Mouse (Mus musculus) lung, postnatal 0 days (tissue): ENCODE measurements around the gene Ap3b2. TPM values are rescaled to one million over a fixed set of nuclear protein-coding genes. Genes with fewer than 3 reads are reported as not detected.

ENCODE experiments used
- ATAC-seq: fragments of 200-750 bp; cut with Nextera tagmentation; 2 replicates; pipeline ENCODE4 v1.8.0; 2017; ENCODE audit warnings: moderate library complexity
- DNase-seq: peaks from one replicate; pipeline ENCODE4 v3.0.0-alpha.2; 2016; ENCODE audit warnings: low spot score
- H3K27ac ChIP-seq: fragments of 300-500 bp; sonication (generic); 2 replicates; pipeline ENCODE4 v1.5.1; 2014; ENCODE audit warnings: antibody characterized with exemption, mild to moderate bottlenecking, low read length, mixed read lengths
- H3K27me3 ChIP-seq: fragments of 300-500 bp; sonication (generic); replicated peaks from 2 replicates; pipeline ENCODE4 v1.6.1; 2014; ENCODE audit warnings: low read length, mixed read lengths; ENCODE audit not compliant: insufficient read depth
- H3K36me3 ChIP-seq: fragments of 300-500 bp; sonication (generic); 2 replicates; pipeline ENCODE4 v1.6.1; 2014; ENCODE audit warnings: low read length, mixed read lengths; ENCODE audit not compliant: insufficient read depth
- H3K4me1 ChIP-seq: fragments of 300-500 bp; sonication (generic); 2 replicates; pipeline ENCODE4 v1.6.1; 2014; ENCODE audit warnings: antibody characterized with exemption, low read depth, low read length, mixed read lengths; ENCODE audit not compliant: insufficient read depth
- H3K4me2 ChIP-seq: fragments of 300-500 bp; sonication (generic); replicated peaks from 2 replicates; pipeline ENCODE4 v1.6.1; 2014; ENCODE audit warnings: low read depth, mild to moderate bottlenecking, low read length, moderate library complexity, mixed read lengths
- H3K4me3 ChIP-seq: fragments of 300-500 bp; sonication (generic); 2 replicates; pipeline ENCODE4 v1.5.1; 2014; ENCODE audit warnings: low read depth, low read length
- H3K9ac ChIP-seq: fragments of 300-500 bp; sonication (generic); replicated peaks from 2 replicates; pipeline ENCODE4 v1.6.1; 2014; ENCODE audit warnings: low read depth, mild to moderate bottlenecking
- H3K9me3 ChIP-seq: fragments of 300-500 bp; sonication (generic); 2 replicates; pipeline ENCODE4 v1.6.1; 2016; ENCODE audit warnings: low read length, mixed read lengths
- CTCF ChIP-seq: IDR thresholded peaks from 2 replicates; pipeline ENCODE4 v1.5.1; 2016; ENCODE audit warnings: antibody characterized with exemption, mild to moderate bottlenecking
- EP300 ChIP-seq: IDR thresholded peaks from 2 replicates; pipeline ENCODE4 v1.6.1; 2016; ENCODE audit warnings: antibody characterized with exemption, mild to moderate bottlenecking, control low read depth
- WGBS: fragments of 180-500 bp; shearing (Covaris S2); extraction: QIAGEN DNeasy Blood & Tissue Kit; methylation state at CpG from one replicate; pipeline ENCODE4 v1.1.7; 2014; 5-methylcytosine and 5-hydroxymethylcytosine counted together
- polyA plus RNA-seq: library from polyadenylated mRNA; unstranded; fragments of >200 nt; fragmentation: Nextera tagmentation; extraction: Ambion mirVana; gene quantifications from 2 replicates; pipeline ENCODE4 v1.2.1, GENCODE M21; 2015

Gene Ap3b2
- polyA plus RNA-seq: 0.12 and 0.23 TPM in 2 replicates

- Histone ChIP-seq H3K27ac (no peak within 1 kb of the TSS), H3K36me3 (no peaks in the 10 kb centered on the region), H3K27me3 (peaks cover 5% of the 10 kb centered on the region), H3K9me3 (no peaks in the 10 kb centered on the region), H3K4me1 (no peaks in the 10 kb centered on the region; the same call in 1 of the 2 replicates), H3K9ac (no peak within 1 kb of the TSS), H3K4me2 (peak within 1 kb of the TSS; percentile 54), H3K4me3 (peak within 1 kb of the TSS; percentile 29)
- TF ChIP-seq CTCF: no peak
- no peak for TF ChIP-seq EP300
- DNase-seq: peak; percentile 74
- ATAC-seq: peak; percentile 85
- under 1% methylated on average over 51 of the region's 57 CpGs for WGBS
Observed at GRCm38 (mm10) chr7:81493331-81494021, at the start of gene Ap3b2. Ap3b2 (minus strand) TSS chr7:81493925.

DNA sequence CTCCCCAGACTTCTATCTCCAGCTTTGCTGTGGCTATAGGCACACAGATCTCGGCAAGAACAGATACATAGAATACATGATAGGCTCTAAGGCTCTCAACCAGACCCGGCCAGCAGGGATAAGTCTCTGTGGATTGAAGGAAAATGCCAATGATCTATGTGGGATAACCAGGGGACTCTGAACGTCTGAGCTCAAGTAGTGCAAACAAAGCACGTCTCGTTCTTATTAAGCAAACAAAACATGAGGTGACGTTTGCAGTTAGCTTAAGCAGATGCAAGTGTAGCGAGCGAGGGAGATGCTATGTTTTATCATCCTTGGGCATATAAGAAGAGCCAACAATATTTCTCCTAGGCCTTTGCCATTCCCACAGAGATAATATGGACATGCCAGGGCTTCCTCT, 49.2 kb upstream of the Ap3b2 start:
- 52% methylated on average over 8 of the region's 8 CpGs for WGBS
- DNase-seq (no peak), ATAC-seq (no peak)
- Histone ChIP-seq H3K9me3 (no peaks in the 10 kb centered on the region), H3K4me3 (no peak overlapping the region), H3K4me2 (no peak overlapping the region), H3K9ac (no peak overlapping the region), H3K36me3 (no peaks in the 10 kb centered on the region), H3K4me1 (no peaks in the 10 kb centered on the region), H3K27ac (no peak overlapping the region), H3K27me3 (no peaks in the 10 kb centered on the region)
- no peak for TF ChIP-seq EP300
- no peak for TF ChIP-seq CTCF

DNA sequence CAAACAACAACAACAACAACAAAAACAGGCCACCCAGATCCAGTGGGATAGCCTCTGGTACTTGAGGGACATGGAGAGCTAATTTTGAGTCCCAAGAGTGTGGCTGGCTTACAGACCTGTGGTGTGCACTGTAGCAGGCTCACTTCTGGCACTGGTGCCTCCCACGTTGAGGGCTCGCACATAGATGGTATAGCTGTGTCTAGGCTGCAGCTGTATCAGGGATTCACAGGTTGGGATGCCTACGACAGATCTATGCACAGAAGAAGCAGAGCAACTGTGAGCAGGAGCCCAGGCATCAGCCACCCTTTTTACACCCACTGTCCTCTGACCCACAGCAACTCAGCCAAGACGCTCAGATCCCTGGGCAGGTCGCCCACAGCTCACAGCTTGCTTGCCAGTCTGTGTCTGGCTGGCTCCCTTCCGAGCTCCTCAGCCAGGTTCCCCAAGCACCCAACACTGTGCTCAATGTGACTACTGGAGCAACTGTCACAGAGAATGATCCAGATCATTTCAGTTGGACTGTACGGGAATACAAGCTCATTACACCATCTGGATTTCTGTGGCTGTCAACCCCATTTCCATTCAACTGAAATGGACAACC, 48.3 kb upstream of the Ap3b2 start:
- DNase-seq (no peak), ATAC-seq (no peak)
- Histone ChIP-seq H3K27me3 (no peaks in the 10 kb centered on the region), H3K9ac (no peak overlapping the region), H3K4me3 (no peak overlapping the region), H3K27ac (no peak overlapping the region), H3K9me3 (no peaks in the 10 kb centered on the region), H3K36me3 (no peaks in the 10 kb centered on the region), H3K4me2 (no peak overlapping the region), H3K4me1 (no peaks in the 10 kb centered on the region)
- no peak for TF ChIP-seq EP300
- TF ChIP-seq CTCF: no peak
- 82% methylated on average over 7 of the region's 7 CpGs for WGBS

- ATAC-seq: no peak
- Histone ChIP-seq H3K9me3 (no peaks in the 10 kb centered on the region), H3K4me3 (no peak overlapping the region), H3K27me3 (no peaks in the 10 kb centered on the region), H3K9ac (no peak overlapping the region), H3K36me3 (no peaks in the 10 kb centered on the region), H3K4me2 (no peak overlapping the region), H3K4me1 (no peaks in the 10 kb centered on the region), H3K27ac (no peak overlapping the region)
- no peak for TF ChIP-seq CTCF
- no peak for TF ChIP-seq EP300
- DNase-seq: no peak
- WGBS: 52% methylated on average over 1 of the region's 1 CpGs
Observed at GRCm38 (mm10) chr7:81540999-81541398, 47.3 kb upstream of the Ap3b2 start.

DNA sequence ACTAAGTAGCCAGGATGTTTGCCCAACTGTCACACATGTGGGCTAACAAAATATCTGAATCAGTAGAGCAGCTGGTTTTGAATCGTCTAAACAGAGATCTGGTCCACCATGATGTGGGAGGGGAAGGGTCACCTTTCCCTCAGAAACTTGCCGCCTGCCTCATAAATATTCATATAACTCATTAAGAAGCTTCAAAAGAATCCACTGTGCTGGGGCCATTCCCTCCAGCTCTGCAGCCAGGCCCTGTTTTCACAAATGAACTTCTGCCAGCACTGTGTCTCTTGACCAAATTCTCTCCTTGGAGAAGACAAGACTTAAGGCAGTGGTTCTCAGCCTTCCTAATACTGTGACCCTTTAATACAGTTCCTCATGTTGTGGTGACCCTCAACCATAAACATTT, 45.8 kb upstream of the Ap3b2 start:
- WGBS: 29% methylated on average over 2 of the region's 2 CpGs
- no peak overlapping the region for H3K9ac ChIP-seq
- H3K27me3 ChIP-seq: no peaks in the 10 kb centered on the region
- ATAC-seq (no peak), DNase-seq (no peak)
- no peak for TF ChIP-seq CTCF
- TF ChIP-seq EP300: no peak
- H3K9me3 ChIP-seq: no peaks in the 10 kb centered on the region
- no peak overlapping the region for H3K4me2 ChIP-seq
- H3K27ac ChIP-seq: no peak overlapping the region
- H3K4me3 ChIP-seq: no peak overlapping the region
- 0 out of 2 replicates have a peak, but pooled peaks cover under 1% of the 10 kb centered on the region for H3K36me3 ChIP-seq
- H3K4me1 ChIP-seq: no peaks in the 10 kb centered on the region

GRCm38 (mm10) chr7:81538070-81538675, 44.4 kb upstream of the Ap3b2 start:
- WGBS: 75% methylated on average over 2 of the region's 2 CpGs
- H3K9me3 ChIP-seq: no peaks in the 10 kb centered on the region
- peak; percentile 33 for DNase-seq

More at GRCm38 (mm10) chr7:81538070-81538675, 44.4 kb upstream of the Ap3b2 start:
- no peak overlapping the region for H3K4me2 ChIP-seq
- no peak overlapping the region for H3K9ac ChIP-seq
- TF ChIP-seq EP300: no peak
- TF ChIP-seq CTCF: no peak
- no peaks in the 10 kb centered on the region for H3K4me1 ChIP-seq
- no peak overlapping the region for H3K27ac ChIP-seq
- H3K27me3 ChIP-seq: no peaks in the 10 kb centered on the region
- H3K36me3 ChIP-seq: peaks cover 9% of the 10 kb centered on the region
- no peak for ATAC-seq
- no peak overlapping the region for H3K4me3 ChIP-seq
